Mouse (Mus musculus) hindbrain, postnatal 0 days (tissue): ENCODE measurements around the gene Megf11. TPM values are rescaled to one million over a fixed set of nuclear protein-coding genes. Genes with fewer than 3 reads are reported as not detected.

Experiments
- ATAC-seq: fragments of 200-750 bp; cut with Nextera tagmentation; 2 replicates; pipeline ENCODE4 v1.8.0; 2017; ENCODE audit warnings: mild to moderate bottlenecking, moderate TSS enrichment, moderate library complexity
- DNase-seq: peaks from one replicate; pipeline ENCODE4 v3.0.0-alpha.2; 2015; ENCODE audit warnings: low spot score
- H3K27ac ChIP-seq: fragments of 300-500 bp; sonication (generic); 2 replicates; pipeline ENCODE4 v1.5.1; 2014; ENCODE audit warnings: mild to moderate bottlenecking
- H3K27me3 ChIP-seq: fragments of 300-500 bp; sonication (generic); 2 replicates; pipeline ENCODE4 v1.6.1; 2014; ENCODE audit warnings: low read length, mixed read lengths; ENCODE audit not compliant: insufficient read depth
- H3K36me3 ChIP-seq: fragments of 300-500 bp; sonication (generic); 2 replicates; pipeline ENCODE4 v1.6.1; 2014; ENCODE audit warnings: low read length, mixed read lengths; ENCODE audit not compliant: insufficient read depth
- H3K4me1 ChIP-seq: fragments of 300-500 bp; sonication (generic); 2 replicates; pipeline ENCODE4 v1.6.1; 2014; ENCODE audit warnings: antibody characterized with exemption, low read length, mixed read lengths; ENCODE audit not compliant: insufficient read depth
- H3K4me2 ChIP-seq: fragments of 300-500 bp; sonication (generic); 2 replicates; pipeline ENCODE4 v1.6.1; 2014; ENCODE audit warnings: low read depth, mild to moderate bottlenecking, low read length, moderate library complexity, mixed read lengths
- H3K4me3 ChIP-seq: fragments of 300-500 bp; sonication (generic); 2 replicates; pipeline ENCODE4 v1.5.1; 2014; ENCODE audit warnings: low read length
- H3K9ac ChIP-seq: fragments of 300-500 bp; sonication (generic); replicated peaks from 2 replicates; pipeline ENCODE4 v1.6.1; 2014; ENCODE audit warnings: mild to moderate bottlenecking, low read length, moderate library complexity, mixed read lengths
- H3K9me3 ChIP-seq: fragments of 300-500 bp; sonication (generic); 2 replicates; pipeline ENCODE4 v1.6.1; 2016; ENCODE audit warnings: low read length, mixed read lengths
- CTCF ChIP-seq: IDR thresholded peaks from 2 replicates; pipeline ENCODE4 v1.5.1; 2016; ENCODE audit warnings: antibody characterized with exemption, control low read depth, low read depth
- WGBS: fragments of 180-500 bp; shearing (Covaris S2); extraction: QIAGEN DNeasy Blood & Tissue Kit; methylation state at CpG from one replicate; pipeline ENCODE4 v1.1.7; 2014; 5-methylcytosine and 5-hydroxymethylcytosine counted together
- polyA plus RNA-seq: library from polyadenylated mRNA; unstranded; fragments of >200 nt; fragmentation: Nextera tagmentation; extraction: Ambion mirVana; gene quantifications from 2 replicates; pipeline ENCODE4 v1.2.1, GENCODE M21; 2015
- total RNA-seq: library from RNA; depleted of rRNA; stranded (reverse); fragments of >200 nt; gene quantifications from 2 replicates; pipeline ENCODE4 v1.2.3, GENCODE M21; 2014

Gene Megf11
- total and polyA plus RNA-seq, 2 experiments from 2014 or later: 16.1 to 38.2 TPM

DNA sequence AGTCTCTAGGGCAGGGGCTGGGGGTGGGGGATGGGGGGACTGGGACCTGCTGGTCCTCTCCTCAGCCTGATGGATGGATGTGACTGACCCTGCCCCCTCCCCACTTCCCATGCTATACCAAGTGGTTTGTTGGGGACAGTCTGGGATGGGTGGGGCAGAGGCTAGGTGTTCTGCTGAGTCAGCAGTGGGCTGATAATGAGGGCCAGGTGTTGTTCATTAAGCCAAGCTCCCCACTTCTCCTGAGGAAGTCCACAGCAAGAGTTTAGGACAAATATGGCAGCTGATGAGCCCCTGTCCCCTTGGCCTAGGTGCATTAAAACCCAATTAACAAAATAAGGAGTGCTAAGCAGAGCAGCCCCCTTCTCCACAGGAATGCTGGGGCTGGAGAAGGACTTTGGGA is 190.2 kb downstream of the Megf11 start:
- H3K27ac ChIP-seq: no peak overlapping the region
- no peaks in the 10 kb centered on the region for H3K36me3 ChIP-seq
- no peaks in the 10 kb centered on the region for H3K9me3 ChIP-seq
- no peaks in the 10 kb centered on the region for H3K4me1 ChIP-seq
- no peaks in the 10 kb centered on the region for H3K27me3 ChIP-seq
- no peak overlapping the region for H3K4me2 ChIP-seq
- TF ChIP-seq CTCF: no peak
- no peak overlapping the region for H3K4me3 ChIP-seq
- ATAC-seq: no peak
- DNase-seq: no peak
- H3K9ac ChIP-seq: no peak overlapping the region

- H3K4me2 ChIP-seq: no peak overlapping the region
- H3K9ac ChIP-seq: no peak overlapping the region
- H3K36me3 ChIP-seq: no peaks in the 10 kb centered on the region
- ATAC-seq: no peak
- 78% methylated on average over 5 of the region's 5 CpGs for WGBS
- H3K9me3 ChIP-seq: no peaks in the 10 kb centered on the region
- H3K27ac ChIP-seq: no peak overlapping the region
- TF ChIP-seq CTCF: no peak
- no peaks in the 10 kb centered on the region for H3K4me1 ChIP-seq
- DNase-seq: no peak
- no peak overlapping the region for H3K4me3 ChIP-seq
- no peaks in the 10 kb centered on the region for H3K27me3 ChIP-seq
These were observed 190.9 kb downstream of the Megf11 start for GRCm38 (mm10) chr9:64576143-64576878.

DNA sequence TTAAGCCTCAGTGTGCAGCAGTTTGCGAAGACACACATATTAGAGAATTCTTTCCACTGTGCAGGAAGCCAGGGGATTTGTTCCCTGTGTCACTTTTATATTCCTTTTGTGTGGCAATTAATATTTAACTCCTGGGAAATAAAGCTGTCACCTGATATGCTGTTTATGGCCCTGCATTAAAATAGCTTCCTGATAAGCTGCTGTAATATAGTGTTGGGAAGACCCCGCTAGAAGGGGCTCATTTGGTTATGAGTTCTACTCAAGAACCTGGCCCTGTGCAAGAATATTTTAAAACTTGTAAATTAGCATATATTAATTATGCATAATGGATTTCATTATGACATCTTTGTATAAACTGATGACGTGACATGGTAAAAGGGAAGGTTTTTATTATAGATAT is 191.7 kb downstream of the Megf11 start:
- no peak overlapping the region for H3K4me2 ChIP-seq
- H3K9ac ChIP-seq: no peak overlapping the region
- no peaks in the 10 kb centered on the region for H3K27me3 ChIP-seq
- H3K4me1 ChIP-seq: no peaks in the 10 kb centered on the region
- H3K27ac ChIP-seq: no peak overlapping the region
- WGBS: 76% methylated on average over 3 of the region's 3 CpGs
- H3K36me3 ChIP-seq: no peaks in the 10 kb centered on the region
- H3K4me3 ChIP-seq: no peak overlapping the region
- ATAC-seq (no peak), DNase-seq (no peak)
- no peaks in the 10 kb centered on the region for H3K9me3 ChIP-seq
- TF ChIP-seq CTCF: no peak

GRCm38 (mm10) chr9:64578014-64578413 is 192.6 kb downstream of the Megf11 start:
- no peaks in the 10 kb centered on the region for H3K4me1 ChIP-seq
- H3K36me3 ChIP-seq: no peaks in the 10 kb centered on the region
- H3K4me3 ChIP-seq: no peak overlapping the region
- H3K27me3 ChIP-seq: no peaks in the 10 kb centered on the region
- TF ChIP-seq CTCF: no peak
- no peak overlapping the region for H3K9ac ChIP-seq
- DNase-seq (no peak), ATAC-seq (peak; percentile 55; the same call in 1 of the 2 replicates)
- no peak overlapping the region for H3K27ac ChIP-seq
- no peak overlapping the region for H3K4me2 ChIP-seq
- H3K9me3 ChIP-seq: no peaks in the 10 kb centered on the region

GRCm38 (mm10) chr9:64579306-64579705 is 193.9 kb downstream of the Megf11 start:
- Histone ChIP-seq H3K27ac (no peak overlapping the region), H3K4me2 (no peak overlapping the region), H3K4me1 (no peaks in the 10 kb centered on the region), H3K27me3 (no peaks in the 10 kb centered on the region), H3K36me3 (no peaks in the 10 kb centered on the region), H3K9ac (no peak overlapping the region), H3K9me3 (no peaks in the 10 kb centered on the region), H3K4me3 (no peak overlapping the region)
- TF ChIP-seq CTCF: no peak
- 53% methylated on average over 1 of the region's 1 CpGs for WGBS
- ATAC-seq: no peak
- no peak for DNase-seq

GRCm38 (mm10) chr9:64586292-64586691 is 200.9 kb downstream of the Megf11 start:
- no peak overlapping the region for H3K4me2 ChIP-seq
- DNase-seq (no peak), ATAC-seq (no peak)
- H3K27me3 ChIP-seq: no peaks in the 10 kb centered on the region
- no peaks in the 10 kb centered on the region for H3K36me3 ChIP-seq
- TF ChIP-seq CTCF: no peak
- H3K27ac ChIP-seq: no peak overlapping the region
- H3K9me3 ChIP-seq: no peaks in the 10 kb centered on the region
- 0 out of 2 replicates have a peak, but pooled peaks cover 3% of the 10 kb centered on the region for H3K4me1 ChIP-seq
- H3K4me3 ChIP-seq: no peak overlapping the region
- 81% methylated on average over 5 of the region's 5 CpGs for WGBS
- H3K9ac ChIP-seq: no peak overlapping the region

DNA sequence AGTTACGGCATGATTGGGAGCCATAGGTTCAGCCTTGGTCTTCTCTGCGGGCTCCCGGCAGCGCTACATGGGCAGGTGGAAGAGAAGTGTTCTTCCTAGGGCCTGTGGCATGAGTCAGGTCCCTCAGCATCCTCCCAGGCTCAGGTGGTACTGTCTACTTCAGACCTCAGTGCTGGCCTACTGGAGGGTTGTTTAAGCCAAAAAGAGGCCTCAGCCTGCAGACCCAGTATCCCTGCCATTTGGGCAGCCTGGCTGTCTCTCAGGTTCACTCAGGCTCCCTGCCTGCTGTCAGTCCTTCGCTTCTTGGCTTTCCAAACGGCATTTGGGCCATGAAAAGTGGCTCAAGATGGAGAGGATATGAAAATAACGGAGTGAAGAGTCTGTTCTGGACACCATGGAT is 202.6 kb downstream of the Megf11 start:
- Histone ChIP-seq H3K9ac (no peak overlapping the region), H3K9me3 (no peaks in the 10 kb centered on the region), H3K27ac (no peak overlapping the region), H3K4me2 (no peak overlapping the region), H3K36me3 (no peaks in the 10 kb centered on the region), H3K27me3 (no peaks in the 10 kb centered on the region), H3K4me3 (no peak overlapping the region), H3K4me1 (0 out of 2 replicates have a peak, but pooled peaks cover 3% of the 10 kb centered on the region)
- ATAC-seq: no peak
- TF ChIP-seq CTCF: no peak
- WGBS: 88% methylated on average over 7 of the region's 7 CpGs
- no peak for DNase-seq
